8 mouse cellular contexts compared by ENCODE assay signal in the genomic region with DNA sequence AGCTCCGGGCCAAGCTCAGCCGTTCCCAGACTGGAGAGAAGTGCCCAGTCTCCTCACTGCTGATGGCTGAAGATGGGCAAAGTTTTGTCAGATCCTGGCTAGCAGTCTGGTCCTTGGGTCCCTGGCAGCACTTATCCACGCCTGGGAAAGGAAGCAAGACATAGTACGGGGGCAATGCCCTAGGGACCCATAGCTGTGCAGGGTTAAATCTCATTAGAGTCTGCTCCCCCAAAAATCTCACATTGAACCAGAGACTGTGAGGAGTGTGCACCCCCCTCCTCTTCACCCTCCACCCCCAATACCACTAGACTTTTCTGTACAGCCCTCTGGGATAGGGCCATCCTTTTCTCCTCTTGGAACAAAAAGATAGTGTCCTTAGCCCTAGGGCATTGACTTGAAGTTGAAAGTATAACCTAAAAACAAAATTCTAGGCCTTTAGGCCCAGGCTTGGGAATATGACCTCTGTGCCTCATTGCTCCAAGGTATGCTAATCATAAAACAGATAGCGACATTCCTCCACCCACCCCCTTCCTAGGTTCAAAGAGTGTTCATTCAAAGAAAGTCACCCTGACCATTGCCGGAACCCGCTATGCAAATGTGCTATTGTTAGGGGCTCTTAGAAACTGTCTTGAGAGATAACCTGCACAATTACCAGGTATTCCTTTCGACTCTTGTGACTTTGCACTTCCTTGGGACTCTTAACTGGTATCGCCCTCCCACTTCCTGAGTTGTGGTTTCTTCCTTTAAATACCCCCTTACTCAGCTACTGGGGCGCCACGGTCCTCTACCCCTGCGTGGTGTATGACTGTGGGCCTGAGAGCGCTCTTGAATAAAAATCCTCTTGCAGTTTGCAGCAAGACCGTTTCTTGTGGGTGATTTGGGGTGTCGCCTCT. TPM values are rescaled to one million over a fixed set of nuclear protein-coding genes. Genes with fewer than 3 reads are reported as not detected.
DNase-seq lines count a peak whose midpoint lies in the region; ATAC-seq and TF ChIP-seq lines count a peak whose summit lies in the region.
"Not testable (repeated sequence)": the region's sequence is repeated elsewhere in the genome, so short reads cannot be mapped to it uniquely, and the experiment has no call there.
"Had no signal": no experiment of that assay in that cellular context is flagged by ENCODE, and none has a peak within 500 bp of the region (broad histone marks: within the 10 kb centered on the region; RNA-seq: fewer than 3 reads in every experiment).

No protein-coding gene starts in this region.

- H3K9me3 ChIP-seq in forebrain, embryonic 14.5 days (replicated peaks; ENCODE audit: control insufficient read depth, low read length); heart, embryonic 16.5 days (replicated peaks; ENCODE audit: control insufficient read depth, low read length); intestine, embryonic 16.5 days (ENCODE audit: control insufficient read depth, low read length); limb, embryonic 12.5 days; lung, postnatal 0 days (ENCODE audit: low read length); neural tube, embryonic 12.5 days: not testable (repeated sequence)

- peak overlapping the region; percentile 64 for H3K4me2 ChIP-seq in forebrain, embryonic 14.5 days (ENCODE audit: low read length)
- H3K4me2 ChIP-seq in heart, embryonic 16.5 days (ENCODE audit: low read depth, low read length) = peak overlapping the region; percentile 96
- H3K4me2 ChIP-seq in intestine, embryonic 16.5 days (ENCODE audit: low read depth, low read length) = peak overlapping the region; percentile 90; the same call in 1 of the 2 replicates
- peak overlapping the region; percentile 80 for H3K4me2 ChIP-seq in limb, embryonic 12.5 days
- peak overlapping the region; percentile 58 for H3K4me2 ChIP-seq in lung, postnatal 0 days (replicated peaks; ENCODE audit: low read depth, low read length)
- peak overlapping the region; percentile 76 for H3K4me2 ChIP-seq in neural tube, embryonic 12.5 days (replicated peaks)

- H3K4me3 ChIP-seq in cortical plate, adult 2 months (ENCODE audit: insufficient read depth, low read length) = peak overlapping the region; percentile 43
- H3K4me3 ChIP-seq in forebrain, embryonic 14.5 days (ENCODE audit: low read depth, low read length) = peak overlapping the region; percentile 40
- H3K4me3 ChIP-seq in heart, embryonic 16.5 days (ENCODE audit: low read length) = peak overlapping the region; percentile 57; the same call in 1 of the 2 replicates
- H3K4me3 ChIP-seq in intestine, embryonic 16.5 days (ENCODE audit: low read length) = peak overlapping the region; percentile 48; the same call in 1 of the 2 replicates
- H3K4me3 ChIP-seq in limb, embryonic 12.5 days (replicated peaks) = peak overlapping the region; percentile 42
- not testable (repeated sequence) for H3K4me3 ChIP-seq in lung, postnatal 0 days (ENCODE audit: low read depth, low read length)
- H3K4me3 ChIP-seq in neural tube, embryonic 12.5 days = peak overlapping the region; percentile 33; the same call in 1 of the 2 replicates

- not testable (repeated sequence) for ATAC-seq in forebrain, embryonic 14.5 days; heart, embryonic 16.5 days (replicated peaks; ENCODE audit: extremely low read depth, insufficient read depth, low FRiP score); intestine, embryonic 16.5 days; limb, embryonic 12.5 days (ENCODE audit: insufficient number of reproducible peaks, insufficient read depth, low FRiP score, low TSS enrichment, low read depth); lung, postnatal 0 days
- ATAC-seq in neural tube, embryonic 12.5 days (ENCODE audit: low FRiP score, low read depth) = peak; percentile 30; the same call in 1 of the 2 replicates

- peak overlapping the region; percentile 63; the same call in 1 of the 2 replicates for H3K9ac ChIP-seq in forebrain, embryonic 14.5 days (ENCODE audit: low read length)
- not testable (repeated sequence) for H3K9ac ChIP-seq in heart, embryonic 16.5 days (ENCODE audit: low read length); limb, embryonic 12.5 days (replicated peaks); lung, postnatal 0 days (replicated peaks; ENCODE audit: low read depth)
- H3K9ac ChIP-seq in intestine, embryonic 16.5 days (ENCODE audit: low read depth, low read length) = peak overlapping the region; percentile 59; the same call in 1 of the 2 replicates
- peak overlapping the region; percentile 23; the same call in 1 of the 2 replicates for H3K9ac ChIP-seq in neural tube, embryonic 12.5 days

- not testable (repeated sequence) for H3K4me1 ChIP-seq in cortical plate, adult 2 months (ENCODE audit: control insufficient read depth, insufficient read depth, low read length); forebrain, embryonic 14.5 days (ENCODE audit: control insufficient read depth, insufficient read depth, low read length); heart, embryonic 16.5 days (ENCODE audit: control insufficient read depth, insufficient read depth, low read length); intestine, embryonic 16.5 days (ENCODE audit: control insufficient read depth, insufficient read depth, low read length); limb, embryonic 12.5 days (replicated peaks); lung, postnatal 0 days (ENCODE audit: insufficient read depth, low read depth, low read length); neural tube, embryonic 12.5 days

- 75% methylated on average over 15 of the region's 15 CpGs for WGBS in forebrain, embryonic 14.5 days
- WGBS in heart, embryonic 16.5 days = 83% methylated on average over 15 of the region's 15 CpGs
- 84% methylated on average over 15 of the region's 15 CpGs for WGBS in intestine, embryonic 16.5 days
- WGBS in limb, embryonic 12.5 days = 80% methylated on average over 15 of the region's 15 CpGs
- 86% methylated on average over 13 of the region's 15 CpGs for whole genome bisulfite sequencing in lung, postnatal 0 days
- WGBS in neural tube, embryonic 12.5 days = 81% methylated on average over 15 of the region's 15 CpGs

- not testable (repeated sequence) for H3K27me3 ChIP-seq in forebrain, embryonic 14.5 days (replicated peaks; ENCODE audit: control insufficient read depth, insufficient read depth, low read length); heart, embryonic 16.5 days (ENCODE audit: control insufficient read depth, insufficient read depth, low read length); intestine, embryonic 16.5 days (replicated peaks; ENCODE audit: control insufficient read depth, insufficient read depth, low read length); lung, postnatal 0 days (replicated peaks; ENCODE audit: insufficient read depth, low read length); neural tube, embryonic 12.5 days (replicated peaks)
- peaks cover 24% of the 10 kb centered on the region for H3K27me3 ChIP-seq in limb, embryonic 12.5 days

- not testable (repeated sequence) for DNase-seq in forebrain, embryonic 14.5 days (ENCODE audit: low spot score); lung, postnatal 0 days (ENCODE audit: low spot score)

- TF ChIP-seq CTCF in cortical plate, adult 2 months (IDR thresholded peaks at IDR 0.05; ENCODE audit: extremely low read depth, insufficient read depth, low read length); lung, postnatal 0 days (IDR thresholded peaks at IDR 0.05): not testable (repeated sequence)

- TF ChIP-seq POLR2A in cortical plate, adult 2 months (IDR thresholded peaks at IDR 0.05; ENCODE audit: extremely low read depth, insufficient read depth, low read length) = not testable (repeated sequence)

- not testable (repeated sequence) for H3K27ac ChIP-seq in cortical plate, adult 2 months (ENCODE audit: insufficient read depth, low read length); forebrain, embryonic 14.5 days (ENCODE audit: low read depth, low read length); heart, embryonic 16.5 days (ENCODE audit: low read length); intestine, embryonic 16.5 days (ENCODE audit: low read length); limb, embryonic 12.5 days; lung, postnatal 0 days (ENCODE audit: low read length); neural tube, embryonic 12.5 days

- H3K36me3 ChIP-seq in forebrain, embryonic 14.5 days (ENCODE audit: control insufficient read depth, insufficient read depth, low read length); heart, embryonic 16.5 days (ENCODE audit: control insufficient read depth, insufficient read depth); intestine, embryonic 16.5 days (ENCODE audit: control insufficient read depth, insufficient read depth, low read length); limb, embryonic 12.5 days; lung, postnatal 0 days (ENCODE audit: insufficient read depth, low read length); neural tube, embryonic 12.5 days: not testable (repeated sequence)

- TF ChIP-seq EP300 in lung, postnatal 0 days (IDR thresholded peaks at IDR 0.05) = not testable (repeated sequence)

RNA-seq across cellular contexts. Expression of a gene that starts 9.3 kb away (rescaled TPM):
- polyA plus RNA-seq in cortical plate, adult 2 months (2012; rRNA removed) = not detected in 2 replicates
- not detected in 2 replicates for polyA plus RNA-seq in forebrain, embryonic 14.5 days (2014; fragmentation: Nextera tagmentation; extraction: Ambion mirVana)
- not detected in 2 replicates for polyA plus RNA-seq in heart, embryonic 16.5 days (2015; fragmentation: Nextera tagmentation; extraction: Ambion mirVana)
- polyA plus RNA-seq in intestine, embryonic 16.5 days (2015; fragmentation: Nextera tagmentation; extraction: Ambion mirVana) = not detected in 2 replicates
- polyA plus RNA-seq in limb, embryonic 12.5 days (2016; fragmentation: Nextera tagmentation; extraction: Ambion mirVana) = 0.84 TPM in 1 of 2 replicates, not detected in the other
- 0.45 TPM in 1 of 2 replicates, not detected in the other for polyA plus RNA-seq in lung, postnatal 0 days (2015; fragmentation: Nextera tagmentation; extraction: Ambion mirVana)
- not detected in 2 replicates for polyA plus RNA-seq in neural tube, embryonic 12.5 days (2016; fragmentation: Nextera tagmentation; extraction: Ambion mirVana)
- polyA plus RNA-seq: G1E had no signal

RNA-seq across cellular contexts. Expression of a gene that starts 10.1 kb away (rescaled TPM):
- 6.1 and 9.1 TPM in 2 replicates for polyA plus RNA-seq in cortical plate, adult 2 months (2012; rRNA removed)
- polyA plus RNA-seq in forebrain, embryonic 14.5 days (2014; fragmentation: Nextera tagmentation; extraction: Ambion mirVana) = 4.0 and 4.2 TPM in 2 replicates
- 2.3 and 3.7 TPM in 2 replicates for polyA plus RNA-seq in heart, embryonic 16.5 days (2015; fragmentation: Nextera tagmentation; extraction: Ambion mirVana)
- 35.5 and 37.9 TPM in 2 replicates for polyA plus RNA-seq in intestine, embryonic 16.5 days (2015; fragmentation: Nextera tagmentation; extraction: Ambion mirVana)
- 3.5 and 7.5 TPM in 2 replicates for polyA plus RNA-seq in limb, embryonic 12.5 days (2016; fragmentation: Nextera tagmentation; extraction: Ambion mirVana)
- polyA plus RNA-seq in lung, postnatal 0 days (2015; fragmentation: Nextera tagmentation; extraction: Ambion mirVana) = 2.1 and 2.2 TPM in 2 replicates
- 345 and 420 TPM in 2 replicates for polyA plus RNA-seq in neural tube, embryonic 12.5 days (2016; fragmentation: Nextera tagmentation; extraction: Ambion mirVana)
- polyA plus RNA-seq: G1E had no signal

RNA-seq across cellular contexts. Expression of a gene that starts 10.8 kb away (rescaled TPM):
- 3.2 and 3.4 TPM in 2 replicates for polyA plus RNA-seq in cortical plate, adult 2 months (2012; rRNA removed)
- 3.5 and 3.6 TPM in 2 replicates for polyA plus RNA-seq in forebrain, embryonic 14.5 days (2014; fragmentation: Nextera tagmentation; extraction: Ambion mirVana)
- polyA plus RNA-seq in heart, embryonic 16.5 days (2015; fragmentation: Nextera tagmentation; extraction: Ambion mirVana) = 28.2 and 28.7 TPM in 2 replicates
- polyA plus RNA-seq in intestine, embryonic 16.5 days (2015; fragmentation: Nextera tagmentation; extraction: Ambion mirVana) = 7.1 and 7.2 TPM in 2 replicates
- 6.7 and 6.8 TPM in 2 replicates for polyA plus RNA-seq in limb, embryonic 12.5 days (2016; fragmentation: Nextera tagmentation; extraction: Ambion mirVana)
- polyA plus RNA-seq in lung, postnatal 0 days (2015; fragmentation: Nextera tagmentation; extraction: Ambion mirVana) = 15.4 and 16.5 TPM in 2 replicates
- 7.8 and 8.2 TPM in 2 replicates for polyA plus RNA-seq in neural tube, embryonic 12.5 days (2016; fragmentation: Nextera tagmentation; extraction: Ambion mirVana)

RNA-seq across cellular contexts. Expression of a gene that starts 54.0 kb away (rescaled TPM):
- 174 and 177 TPM in 2 replicates for polyA plus RNA-seq in cortical plate, adult 2 months (2012; rRNA removed)
- polyA plus RNA-seq in forebrain, embryonic 14.5 days (2014; fragmentation: Nextera tagmentation; extraction: Ambion mirVana) = 84.0 and 94.1 TPM in 2 replicates
- 54.1 and 56.8 TPM in 2 replicates for polyA plus RNA-seq in heart, embryonic 16.5 days (2015; fragmentation: Nextera tagmentation; extraction: Ambion mirVana)
- polyA plus RNA-seq in intestine, embryonic 16.5 days (2015; fragmentation: Nextera tagmentation; extraction: Ambion mirVana) = 72.9 and 73.6 TPM in 2 replicates
- 86.5 and 93.6 TPM in 2 replicates for polyA plus RNA-seq in limb, embryonic 12.5 days (2016; fragmentation: Nextera tagmentation; extraction: Ambion mirVana)
- 63.2 and 64.3 TPM in 2 replicates for polyA plus RNA-seq in lung, postnatal 0 days (2015; fragmentation: Nextera tagmentation; extraction: Ambion mirVana)
- 95.7 and 107 TPM in 2 replicates for polyA plus RNA-seq in neural tube, embryonic 12.5 days (2016; fragmentation: Nextera tagmentation; extraction: Ambion mirVana)

RNA-seq across cellular contexts. Expression of a gene that starts 54.2 kb away (rescaled TPM):
- 4.1 and 4.6 TPM in 2 replicates for polyA plus RNA-seq in cortical plate, adult 2 months (2012; rRNA removed)
- polyA plus RNA-seq in forebrain, embryonic 14.5 days (2014; fragmentation: Nextera tagmentation; extraction: Ambion mirVana) = 7.0 and 8.6 TPM in 2 replicates
- 7.7 and 8.9 TPM in 2 replicates for polyA plus RNA-seq in heart, embryonic 16.5 days (2015; fragmentation: Nextera tagmentation; extraction: Ambion mirVana)
- 5.8 and 7.1 TPM in 2 replicates for polyA plus RNA-seq in intestine, embryonic 16.5 days (2015; fragmentation: Nextera tagmentation; extraction: Ambion mirVana)
- polyA plus RNA-seq in limb, embryonic 12.5 days (2016; fragmentation: Nextera tagmentation; extraction: Ambion mirVana) = 14.9 and 15.8 TPM in 2 replicates
- polyA plus RNA-seq in lung, postnatal 0 days (2015; fragmentation: Nextera tagmentation; extraction: Ambion mirVana) = 7.5 and 9.7 TPM in 2 replicates
- polyA plus RNA-seq in neural tube, embryonic 12.5 days (2016; fragmentation: Nextera tagmentation; extraction: Ambion mirVana) = 7.0 and 7.2 TPM in 2 replicates
